Mouse (Mus musculus): Measurements from ENCODE around the gene Zfp536. TPM values are rescaled to one million over a fixed set of nuclear protein-coding genes. Genes with fewer than 3 reads are reported as not detected.
"Not testable (repeated sequence)": the region's sequence is repeated elsewhere in the genome, so short reads cannot be mapped to it uniquely, and the experiment has no call there.

Zfp536 gene
- polyA plus RNA-seq, 1 experiment from 2014 or later, result 3.7 TPM

- WGBS, result 35% methylated on average over 7 of the region's 7 CpGs
- Histone ChIP-seq H3K27ac (no peak overlapping the region), H3K4me2 (ENCODE audit: low read length) (no peak overlapping the region), H3K4me1 (replicated peaks; ENCODE audit: insufficient read depth, low read length) (no peaks in the 10 kb centered on the region), H3K27me3 (ENCODE audit: insufficient read depth, low read length) (no peaks in the 10 kb centered on the region), H3K9me3 (replicated peaks; ENCODE audit: low read length) (no peaks in the 10 kb centered on the region), H3K36me3 (ENCODE audit: insufficient read depth, low read length) (no peaks in the 10 kb centered on the region), H3K9ac (ENCODE audit: low read depth, low read length) (no peak overlapping the region), H3K4me3 (replicated peaks; ENCODE audit: low read depth, low read length) (no peak overlapping the region)
- ATAC-seq (replicated peaks; ENCODE audit: low FRiP score, low read depth), result no peak
- no peak for DNase-seq (ENCODE audit: low spot score)
- no peak for TF ChIP-seq CTCF (IDR thresholded peaks at IDR 0.05; ENCODE audit: low read depth)
These were observed 154.2 kb downstream of the Zfp536 start for GRCm38 (mm10) chr7:37619254-37619653.

- no peak overlapping the region for H3K4me2 ChIP-seq (ENCODE audit: low read length)
- H3K4me3 ChIP-seq (replicated peaks; ENCODE audit: low read depth, low read length), result no peak overlapping the region
- ATAC-seq (replicated peaks; ENCODE audit: low FRiP score, low read depth) (no peak), DNase-seq (ENCODE audit: low spot score) (no peak)
- H3K36me3 ChIP-seq (ENCODE audit: insufficient read depth, low read length), result no peaks in the 10 kb centered on the region
- no peak for TF ChIP-seq CTCF (IDR thresholded peaks at IDR 0.05; ENCODE audit: low read depth)
- no peak overlapping the region for H3K9ac ChIP-seq (ENCODE audit: low read depth, low read length)
- H3K27me3 ChIP-seq (ENCODE audit: insufficient read depth, low read length), result no peaks in the 10 kb centered on the region
- H3K9me3 ChIP-seq (replicated peaks; ENCODE audit: low read length), result no peaks in the 10 kb centered on the region
- no peaks in the 10 kb centered on the region for H3K4me1 ChIP-seq (replicated peaks; ENCODE audit: insufficient read depth, low read length)
- no peak overlapping the region for H3K27ac ChIP-seq
- WGBS, result 95% methylated on average over 2 of the region's 2 CpGs
These were observed 155.6 kb downstream of the Zfp536 start for GRCm38 (mm10) chr7:37617880-37618279.

- H3K4me3 ChIP-seq (replicated peaks; ENCODE audit: low read depth, low read length), result no peak overlapping the region
- no peaks in the 10 kb centered on the region for H3K36me3 ChIP-seq (ENCODE audit: insufficient read depth, low read length)
- no peaks in the 10 kb centered on the region for H3K9me3 ChIP-seq (replicated peaks; ENCODE audit: low read length)
- no peak for DNase-seq (ENCODE audit: low spot score)
- H3K4me2 ChIP-seq (ENCODE audit: low read length), result no peak overlapping the region
- no peak for ATAC-seq (replicated peaks; ENCODE audit: low FRiP score, low read depth)
- H3K27ac ChIP-seq, result no peak overlapping the region
- no peaks in the 10 kb centered on the region for H3K4me1 ChIP-seq (replicated peaks; ENCODE audit: insufficient read depth, low read length)
- 94% methylated on average over 3 of the region's 4 CpGs for WGBS
- H3K9ac ChIP-seq (ENCODE audit: low read depth, low read length), result no peak overlapping the region
- no peak for TF ChIP-seq CTCF (IDR thresholded peaks at IDR 0.05; ENCODE audit: low read depth)
- no peaks in the 10 kb centered on the region for H3K27me3 ChIP-seq (ENCODE audit: insufficient read depth, low read length)
These were observed 157.5 kb downstream of the Zfp536 start for GRCm38 (mm10) chr7:37615932-37616331.

- Histone ChIP-seq H3K36me3 (ENCODE audit: insufficient read depth, low read length) (no peaks in the 10 kb centered on the region), H3K4me1 (replicated peaks; ENCODE audit: insufficient read depth, low read length) (no peaks in the 10 kb centered on the region), H3K4me3 (replicated peaks; ENCODE audit: low read depth, low read length) (no peak overlapping the region), H3K9me3 (replicated peaks; ENCODE audit: low read length) (no peaks in the 10 kb centered on the region), H3K9ac (ENCODE audit: low read depth, low read length) (no peak overlapping the region), H3K27me3 (ENCODE audit: insufficient read depth, low read length) (no peaks in the 10 kb centered on the region), H3K4me2 (ENCODE audit: low read length) (no peak overlapping the region), H3K27ac (no peak overlapping the region)
- DNase-seq (ENCODE audit: low spot score) (no peak), ATAC-seq (replicated peaks; ENCODE audit: low FRiP score, low read depth) (no peak)
- 57% methylated on average over 10 of the region's 10 CpGs for WGBS
- TF ChIP-seq CTCF (IDR thresholded peaks at IDR 0.05; ENCODE audit: low read depth), result no peak
These were observed 159.1 kb downstream of the Zfp536 start for GRCm38 (mm10) chr7:37614381-37614780.

- no peaks in the 10 kb centered on the region for H3K9me3 ChIP-seq (replicated peaks; ENCODE audit: low read length)
- H3K9ac ChIP-seq (ENCODE audit: low read depth, low read length), result no peak overlapping the region
- no peak overlapping the region for H3K27ac ChIP-seq
- no peak for TF ChIP-seq CTCF (IDR thresholded peaks at IDR 0.05; ENCODE audit: low read depth)
- DNase-seq (ENCODE audit: low spot score) (no peak), ATAC-seq (replicated peaks; ENCODE audit: low FRiP score, low read depth) (no peak)
- no peaks in the 10 kb centered on the region for H3K4me1 ChIP-seq (replicated peaks; ENCODE audit: insufficient read depth, low read length)
- 94% methylated on average over 14 of the region's 14 CpGs for WGBS
- H3K27me3 ChIP-seq (ENCODE audit: insufficient read depth, low read length), result no peaks in the 10 kb centered on the region
- H3K4me3 ChIP-seq (replicated peaks; ENCODE audit: low read depth, low read length), result no peak overlapping the region
- no peaks in the 10 kb centered on the region for H3K36me3 ChIP-seq (ENCODE audit: insufficient read depth, low read length)
- H3K4me2 ChIP-seq (ENCODE audit: low read length), result no peak overlapping the region
These were observed 164.9 kb downstream of the Zfp536 start for GRCm38 (mm10) chr7:37608556-37608955.

- Histone ChIP-seq H3K4me3 (replicated peaks; ENCODE audit: low read depth, low read length) (no peak overlapping the region), H3K4me1 (replicated peaks; ENCODE audit: insufficient read depth, low read length) (no peaks in the 10 kb centered on the region), H3K36me3 (ENCODE audit: insufficient read depth, low read length) (no peaks in the 10 kb centered on the region), H3K4me2 (ENCODE audit: low read length) (no peak overlapping the region), H3K9me3 (replicated peaks; ENCODE audit: low read length) (no peaks in the 10 kb centered on the region), H3K9ac (ENCODE audit: low read depth, low read length) (no peak overlapping the region), H3K27me3 (ENCODE audit: insufficient read depth, low read length) (no peaks in the 10 kb centered on the region), H3K27ac (no peak overlapping the region)
- no peak for TF ChIP-seq CTCF (IDR thresholded peaks at IDR 0.05; ENCODE audit: low read depth)
- 89% methylated on average over 6 of the region's 6 CpGs for whole genome bisulfite sequencing
- DNase-seq (ENCODE audit: low spot score) (no peak), ATAC-seq (replicated peaks; ENCODE audit: low FRiP score, low read depth) (no peak)
These were observed 165.5 kb downstream of the Zfp536 start for GRCm38 (mm10) chr7:37607906-37608305.

GRCm38 (mm10) chr7:37606472-37606871 is 167.0 kb downstream of the Zfp536 start:
- no peak overlapping the region for H3K27ac ChIP-seq
- H3K9ac ChIP-seq (ENCODE audit: low read depth, low read length), result no peak overlapping the region
- WGBS, result 86% methylated on average over 5 of the region's 5 CpGs
- no peaks in the 10 kb centered on the region for H3K36me3 ChIP-seq (ENCODE audit: insufficient read depth, low read length)
- H3K4me1 ChIP-seq (replicated peaks; ENCODE audit: insufficient read depth, low read length), result no peaks in the 10 kb centered on the region
- no peak overlapping the region for H3K4me2 ChIP-seq (ENCODE audit: low read length)
- no peaks in the 10 kb centered on the region for H3K27me3 ChIP-seq (ENCODE audit: insufficient read depth, low read length)
- H3K9me3 ChIP-seq (replicated peaks; ENCODE audit: low read length), result no peaks in the 10 kb centered on the region
- no peak overlapping the region for H3K4me3 ChIP-seq (replicated peaks; ENCODE audit: low read depth, low read length)
- peak; percentile 23; the same call in 1 of the 2 replicates for TF ChIP-seq CTCF (IDR thresholded peaks at IDR 0.05; ENCODE audit: low read depth)
- ATAC-seq (replicated peaks; ENCODE audit: low FRiP score, low read depth) (no peak), DNase-seq (ENCODE audit: low spot score) (no peak)

- H3K9ac ChIP-seq (ENCODE audit: low read depth, low read length); H3K27ac ChIP-seq; H3K27me3 ChIP-seq (ENCODE audit: insufficient read depth, low read length); H3K4me3 ChIP-seq (replicated peaks; ENCODE audit: low read depth, low read length); H3K9me3 ChIP-seq (replicated peaks; ENCODE audit: low read length); DNase-seq (ENCODE audit: low spot score); H3K4me2 ChIP-seq (ENCODE audit: low read length); H3K4me1 ChIP-seq (replicated peaks; ENCODE audit: insufficient read depth, low read length); H3K36me3 ChIP-seq (ENCODE audit: insufficient read depth, low read length); ATAC-seq (replicated peaks; ENCODE audit: low FRiP score, low read depth): not testable (repeated sequence)
These were observed 169.9 kb downstream of the Zfp536 start for GRCm38 (mm10) chr7:37603525-37603909.

Data from kidney, postnatal 0 days (tissue).